Mouse (Mus musculus): ENCODE measurements around the gene Pou3f1. TPM values are rescaled to one million over a fixed set of nuclear protein-coding genes. Genes with fewer than 3 reads are reported as not detected.

Pou3f1 gene
- polyA plus RNA-seq, 2 experiments = 1.2 TPM

- Histone ChIP-seq H3K4me3 (replicated peaks; ENCODE audit: low read length) (no peak overlapping the region), H3K27ac (replicated peaks; ENCODE audit: low read depth, low read length) (no peak overlapping the region), H3K4me2 (replicated peaks; ENCODE audit: low read depth, low read length, severe bottlenecking) (no peak overlapping the region), H3K9me3 (ENCODE audit: control insufficient read depth, low read length) (no peaks in the 10 kb centered on the region), H3K27me3 (ENCODE audit: control insufficient read depth, insufficient read depth, low read length) (no peaks in the 10 kb centered on the region), H3K36me3 (ENCODE audit: control insufficient read depth, insufficient read depth, low read length) (no peaks in the 10 kb centered on the region), H3K4me1 (ENCODE audit: control insufficient read depth, insufficient read depth, low read length) (peaks cover 3% of the 10 kb centered on the region; the same call in 1 of the 2 replicates), H3K9ac (ENCODE audit: low read depth, low read length, severe bottlenecking) (no peak overlapping the region)
- 0 out of 2 replicates have a peak, but pooled peaks have one; percentile 12 for ATAC-seq (ENCODE audit: low FRiP score, low read depth)
- DNase-seq (ENCODE audit: low spot score) = no peak
- 33% methylated on average over 7 of the region's 7 CpGs for WGBS
- no peak for TF ChIP-seq POLR2A (IDR thresholded peaks at IDR 0.05; ENCODE audit: borderline replicate concordance, extremely low read depth, insufficient read depth, insufficient read length)
Observed at GRCm38 (mm10) chr4:124624111-124624581, 32.5 kb upstream of the Pou3f1 start.

- Histone ChIP-seq H3K27me3 (ENCODE audit: control insufficient read depth, insufficient read depth, low read length) (no peaks in the 10 kb centered on the region), H3K27ac (replicated peaks; ENCODE audit: low read depth, low read length) (no peak overlapping the region), H3K4me2 (replicated peaks; ENCODE audit: low read depth, low read length, severe bottlenecking) (no peak overlapping the region), H3K4me3 (replicated peaks; ENCODE audit: low read length) (no peak overlapping the region), H3K9ac (ENCODE audit: low read depth, low read length, severe bottlenecking) (no peak overlapping the region), H3K36me3 (ENCODE audit: control insufficient read depth, insufficient read depth, low read length) (no peaks in the 10 kb centered on the region), H3K9me3 (ENCODE audit: control insufficient read depth, low read length) (no peaks in the 10 kb centered on the region), H3K4me1 (ENCODE audit: control insufficient read depth, insufficient read depth, low read length) (peaks cover 3% of the 10 kb centered on the region; the same call in 1 of the 2 replicates)
- no peak for TF ChIP-seq POLR2A (IDR thresholded peaks at IDR 0.05; ENCODE audit: borderline replicate concordance, extremely low read depth, insufficient read depth, insufficient read length)
- WGBS = 75% methylated on average over 1 of the region's 1 CpGs
- ATAC-seq (ENCODE audit: low FRiP score, low read depth) (no peak), DNase-seq (ENCODE audit: low spot score) (no peak)
Observed at GRCm38 (mm10) chr4:124626836-124627235, 29.8 kb upstream of the Pou3f1 start.

- ATAC-seq (ENCODE audit: low FRiP score, low read depth) (no peak), DNase-seq (ENCODE audit: low spot score) (no peak)
- no peak overlapping the region for H3K9ac ChIP-seq (ENCODE audit: low read depth, low read length, severe bottlenecking)
- no peaks in the 10 kb centered on the region for H3K36me3 ChIP-seq (ENCODE audit: control insufficient read depth, insufficient read depth, low read length)
- H3K27me3 ChIP-seq (ENCODE audit: control insufficient read depth, insufficient read depth, low read length) = no peaks in the 10 kb centered on the region
- TF ChIP-seq POLR2A (IDR thresholded peaks at IDR 0.05; ENCODE audit: borderline replicate concordance, extremely low read depth, insufficient read depth, insufficient read length) = no peak
- 34% methylated on average over 4 of the region's 4 CpGs for WGBS
- H3K4me3 ChIP-seq (replicated peaks; ENCODE audit: low read length) = no peak overlapping the region
- no peaks in the 10 kb centered on the region for H3K9me3 ChIP-seq (ENCODE audit: control insufficient read depth, low read length)
- H3K4me2 ChIP-seq (replicated peaks; ENCODE audit: low read depth, low read length, severe bottlenecking) = no peak overlapping the region
- no peaks in the 10 kb centered on the region for H3K4me1 ChIP-seq (ENCODE audit: control insufficient read depth, insufficient read depth, low read length)
- no peak overlapping the region for H3K27ac ChIP-seq (replicated peaks; ENCODE audit: low read depth, low read length)
Observed at GRCm38 (mm10) chr4:124631456-124631855, 25.2 kb upstream of the Pou3f1 start.

DNA sequence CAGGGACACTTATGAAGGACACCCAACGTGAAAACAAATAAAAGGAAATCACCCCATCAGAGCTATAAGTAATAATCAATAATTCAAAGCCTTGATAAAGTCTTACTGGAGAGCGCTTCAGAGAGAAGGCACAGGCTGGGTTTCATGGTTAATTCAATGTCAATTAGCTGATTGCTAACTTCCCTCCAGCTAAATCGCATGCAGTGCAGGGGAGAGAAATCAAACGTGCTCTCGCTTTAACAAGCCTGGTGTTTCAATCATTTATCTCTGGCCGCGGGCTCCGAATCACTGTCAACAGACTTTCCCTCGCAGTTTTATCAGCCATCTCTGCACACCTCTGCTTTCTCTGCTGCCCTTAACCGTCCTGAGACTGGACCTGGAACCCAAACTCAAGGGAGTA is 23.8 kb upstream of the Pou3f1 start:
- Histone ChIP-seq H3K4me2 (replicated peaks; ENCODE audit: low read depth, low read length, severe bottlenecking) (no peak overlapping the region), H3K27ac (replicated peaks; ENCODE audit: low read depth, low read length) (no peak overlapping the region), H3K36me3 (ENCODE audit: control insufficient read depth, insufficient read depth, low read length) (no peaks in the 10 kb centered on the region), H3K9me3 (ENCODE audit: control insufficient read depth, low read length) (no peaks in the 10 kb centered on the region), H3K4me3 (replicated peaks; ENCODE audit: low read length) (no peak overlapping the region), H3K9ac (ENCODE audit: low read depth, low read length, severe bottlenecking) (no peak overlapping the region), H3K4me1 (ENCODE audit: control insufficient read depth, insufficient read depth, low read length) (no peaks in the 10 kb centered on the region), H3K27me3 (ENCODE audit: control insufficient read depth, insufficient read depth, low read length) (no peaks in the 10 kb centered on the region)
- WGBS = 70% methylated on average over 10 of the region's 10 CpGs
- ATAC-seq (ENCODE audit: low FRiP score, low read depth) (no peak), DNase-seq (ENCODE audit: low spot score) (no peak)
- no peak for TF ChIP-seq POLR2A (IDR thresholded peaks at IDR 0.05; ENCODE audit: borderline replicate concordance, extremely low read depth, insufficient read depth, insufficient read length)

- no peak for TF ChIP-seq POLR2A (IDR thresholded peaks at IDR 0.05; ENCODE audit: borderline replicate concordance, extremely low read depth, insufficient read depth, insufficient read length)
- Histone ChIP-seq H3K4me2 (replicated peaks; ENCODE audit: low read depth, low read length, severe bottlenecking) (no peak overlapping the region), H3K4me3 (replicated peaks; ENCODE audit: low read length) (no peak overlapping the region), H3K36me3 (ENCODE audit: control insufficient read depth, insufficient read depth, low read length) (no peaks in the 10 kb centered on the region), H3K27me3 (ENCODE audit: control insufficient read depth, insufficient read depth, low read length) (no peaks in the 10 kb centered on the region), H3K9me3 (ENCODE audit: control insufficient read depth, low read length) (no peaks in the 10 kb centered on the region), H3K27ac (replicated peaks; ENCODE audit: low read depth, low read length) (no peak overlapping the region), H3K9ac (ENCODE audit: low read depth, low read length, severe bottlenecking) (no peak overlapping the region), H3K4me1 (ENCODE audit: control insufficient read depth, insufficient read depth, low read length) (no peaks in the 10 kb centered on the region)
- ATAC-seq (ENCODE audit: low FRiP score, low read depth) (no peak), DNase-seq (ENCODE audit: low spot score) (no peak)
- WGBS = 4% methylated on average over 9 of the region's 9 CpGs
Observed at GRCm38 (mm10) chr4:124633281-124633680, 23.3 kb upstream of the Pou3f1 start.

GRCm38 (mm10) chr4:124639715-124640114 is 16.9 kb upstream of the Pou3f1 start:
- Histone ChIP-seq H3K9me3 (ENCODE audit: control insufficient read depth, low read length) (no peaks in the 10 kb centered on the region), H3K4me1 (ENCODE audit: control insufficient read depth, insufficient read depth, low read length) (no peaks in the 10 kb centered on the region), H3K4me2 (replicated peaks; ENCODE audit: low read depth, low read length, severe bottlenecking) (no peak overlapping the region), H3K27ac (replicated peaks; ENCODE audit: low read depth, low read length) (no peak overlapping the region), H3K36me3 (ENCODE audit: control insufficient read depth, insufficient read depth, low read length) (no peaks in the 10 kb centered on the region), H3K9ac (ENCODE audit: low read depth, low read length, severe bottlenecking) (no peak overlapping the region), H3K27me3 (ENCODE audit: control insufficient read depth, insufficient read depth, low read length) (0 out of 2 replicates have a peak, but pooled peaks cover 13% of the 10 kb centered on the region), H3K4me3 (replicated peaks; ENCODE audit: low read length) (no peak overlapping the region)
- DNase-seq (ENCODE audit: low spot score) (no peak), ATAC-seq (ENCODE audit: low FRiP score, low read depth) (no peak)
- no peak for TF ChIP-seq POLR2A (IDR thresholded peaks at IDR 0.05; ENCODE audit: borderline replicate concordance, extremely low read depth, insufficient read depth, insufficient read length)
- 21% methylated on average over 11 of the region's 12 CpGs for WGBS

Data from limb, embryonic 14.5 days (tissue).